Mouse (Mus musculus): ENCODE measurements around the gene Fam162a. TPM values are rescaled to one million over a fixed set of nuclear protein-coding genes. Genes with fewer than 3 reads are reported as not detected.
A peak's percentile ranks its signal among the peaks of the same experiment; 100 is the strongest.
"Not testable (repeated sequence)": the region's sequence is repeated elsewhere in the genome, so short reads cannot be mapped to it uniquely, and the experiment has no call there.

Fam162a gene
- 10 to 100 TPM; 66.1 to 66.4 TPM for total RNA-seq (2021)
- long read RNA-seq, experiment 1, transcript Fam162a-201 (5 exons, 718 nt) = major isoform, 43 of 45 reads
- long read RNA-seq, experiment 1, partial matches to known transcripts = 2 of 45 reads
- long read RNA-seq, experiment 1, other reads (novel, unspliced or antisense) = 0 of 45 reads
- long read RNA-seq, experiment 2, transcript Fam162a-201 (5 exons, 718 nt) = major isoform, 18 of 19 reads
- long read RNA-seq, experiment 2, partial matches to known transcripts = 0 of 19 reads
- long read RNA-seq, experiment 2, other reads (novel, unspliced or antisense) = 1 of 19 reads

- intact Hi-C loops (cut with DNase I) = loop anchor here (2.0 to 10.0 kb wide), 2 partner anchors 31 to 943 kb away; partner anchors contain the start of genes Polq and Wdr5b
- DNase-seq (ENCODE audit: low spot score in 2 of 2) = peak; percentile 93
Observed at GRCm38 (mm10) chr16:36071450-36072379, at the start of gene Fam162a, which contains the start of gene Ccdc58. Gene Fam162a, minus strand, starts transcription at chr16:36071594. Gene Ccdc58, plus strand, starts transcription at chr16:36071685.

- DNase-seq (ENCODE audit: low spot score in 2 of 2); intact Hi-C loops (cut with DNase I): not testable (repeated sequence)
Observed at GRCm38 (mm10) chr16:36115751-36116150, 44.4 kb upstream of the Fam162a start.

- DNase-seq (ENCODE audit: low spot score in 2 of 2); intact Hi-C loops (cut with DNase I): not testable (repeated sequence)
Observed at GRCm38 (mm10) chr16:36111486-36111885, 40.1 kb upstream of the Fam162a start.

- no peak for DNase-seq (ENCODE audit: low spot score in 2 of 2)
- intact Hi-C loops (cut with DNase I) = no loop called here
Observed at GRCm38 (mm10) chr16:36102211-36102610, 30.8 kb upstream of the Fam162a start.

- DNase-seq (ENCODE audit: low spot score in 2 of 2) = no peak
- intact Hi-C loops (cut with DNase I) = no loop called here
Observed at GRCm38 (mm10) chr16:36101526-36101925, 30.1 kb upstream of the Fam162a start.

GRCm38 (mm10) chr16:36097813-36098499 lies 26.6 kb upstream of the Fam162a start:
- DNase-seq (ENCODE audit: low spot score in 2 of 2); intact Hi-C loops (cut with DNase I): not testable (repeated sequence)

- intact Hi-C loops (cut with DNase I) = no loop called here
Observed at GRCm38 (mm10) chr16:36094079-36094478, 22.7 kb upstream of the Fam162a start.

DNA sequence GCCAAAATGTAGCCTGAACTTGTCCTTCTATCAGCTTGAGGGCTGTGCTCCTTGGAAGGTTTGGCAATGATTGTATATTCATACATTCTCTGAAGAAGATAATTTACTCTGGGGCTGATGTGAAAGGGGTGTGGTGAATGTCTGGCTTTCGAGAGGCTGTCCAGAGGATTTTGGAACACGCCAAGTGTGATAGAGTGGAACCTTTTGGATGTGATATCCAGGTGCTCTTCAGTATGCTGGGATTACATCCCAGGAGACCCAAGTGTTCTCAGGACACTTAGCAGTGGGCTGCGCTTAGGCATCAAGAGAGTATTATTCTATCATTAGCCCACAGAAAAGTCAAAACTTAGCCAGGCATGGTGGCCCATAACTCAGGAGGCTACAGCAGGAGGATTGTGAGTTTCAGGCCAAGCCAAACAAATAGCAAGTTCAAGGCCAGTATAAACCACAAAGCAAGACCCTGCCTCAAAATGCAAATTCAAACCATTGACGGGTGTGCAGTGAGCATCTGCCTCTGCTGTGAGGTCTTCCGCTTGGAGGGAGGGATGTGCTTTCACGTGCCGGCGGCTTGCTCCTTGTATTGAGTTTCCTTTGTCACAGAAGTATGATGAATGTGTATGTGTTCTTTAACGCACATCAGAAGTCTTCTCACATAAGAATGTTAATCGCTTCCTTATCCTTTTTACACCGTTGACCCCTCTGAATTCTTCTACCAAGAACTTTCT lies 19.6 kb upstream of the Fam162a start:
- no peak for DNase-seq (ENCODE audit: low spot score in 2 of 2)
- intact Hi-C loops (cut with DNase I) = no loop called here

More at GRCm38 (mm10) chr16:36094079-36094478, 22.7 kb upstream of the Fam162a start:
- DNase-seq (ENCODE audit: low spot score in 2 of 2) = no peak

GRCm38 (mm10) chr16:36089850-36090616 lies 18.6 kb upstream of the Fam162a start:
- DNase-seq (ENCODE audit: low spot score in 2 of 2) = no peak
- intact Hi-C loops (cut with DNase I) = no loop called here

- DNase-seq (ENCODE audit: low spot score in 2 of 2) = no peak
- intact Hi-C loops (cut with DNase I) = no loop called here
Observed at GRCm38 (mm10) chr16:36089065-36089464, 17.7 kb upstream of the Fam162a start.

GRCm38 (mm10) chr16:36087846-36088245 lies 16.5 kb upstream of the Fam162a start:
- no peak for DNase-seq (ENCODE audit: low spot score in 2 of 2)
- intact Hi-C loops (cut with DNase I) = no loop called here

GRCm38 (mm10) chr16:36079916-36080315 lies 8.5 kb upstream of the Fam162a start:
- no peak for DNase-seq (ENCODE audit: low spot score in 2 of 2)
- intact Hi-C loops (cut with DNase I) = loop anchor here (10.0 kb wide), 1 partner anchor 935 kb away; the partner anchor contains the start of gene Polq

- intact Hi-C loops (cut with DNase I) = loop anchor here (10.0 kb wide), 1 partner anchor 940 kb away; the partner anchor contains the start of gene Polq
Observed at GRCm38 (mm10) chr16:36074772-36075171, 3.4 kb upstream of the Fam162a start.

DNA sequence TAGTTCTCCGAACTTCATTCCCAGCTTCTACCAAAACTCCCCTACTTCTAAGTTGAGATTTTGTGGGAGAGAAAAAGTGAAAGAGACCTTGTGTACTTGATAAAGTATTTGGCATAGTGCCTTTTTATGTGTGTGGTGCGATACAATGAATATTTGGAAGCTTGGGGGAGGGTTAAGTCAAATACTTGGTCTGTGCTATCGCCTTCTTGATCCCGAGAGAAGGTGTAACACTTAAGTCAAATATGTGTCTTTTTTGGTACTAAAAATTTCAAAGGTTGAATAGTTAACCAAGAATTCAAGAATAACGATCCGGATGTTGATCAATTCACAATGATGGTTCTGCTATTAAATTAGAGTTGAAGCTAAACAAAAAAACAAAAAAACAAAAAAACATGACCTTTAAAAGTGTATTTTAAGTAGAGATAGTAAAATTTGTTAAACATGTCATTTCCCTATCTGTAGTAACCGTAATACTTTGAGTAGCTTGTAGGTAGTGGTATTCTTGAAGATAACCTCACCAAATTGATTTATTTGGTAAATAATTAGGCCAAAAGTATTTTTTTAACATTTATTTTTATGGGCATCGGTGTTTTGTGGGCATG lies 1.1 kb upstream of the Fam162a start:
- DNase-seq (ENCODE audit: low spot score in 2 of 2) = no peak
- intact Hi-C loops (cut with DNase I) = loop anchor here (10.0 kb wide), 1 partner anchor 942 kb away; the partner anchor contains the start of gene Polq

More at GRCm38 (mm10) chr16:36074772-36075171, 3.4 kb upstream of the Fam162a start:
- DNase-seq (ENCODE audit: low spot score in 2 of 2) = no peak

DNA sequence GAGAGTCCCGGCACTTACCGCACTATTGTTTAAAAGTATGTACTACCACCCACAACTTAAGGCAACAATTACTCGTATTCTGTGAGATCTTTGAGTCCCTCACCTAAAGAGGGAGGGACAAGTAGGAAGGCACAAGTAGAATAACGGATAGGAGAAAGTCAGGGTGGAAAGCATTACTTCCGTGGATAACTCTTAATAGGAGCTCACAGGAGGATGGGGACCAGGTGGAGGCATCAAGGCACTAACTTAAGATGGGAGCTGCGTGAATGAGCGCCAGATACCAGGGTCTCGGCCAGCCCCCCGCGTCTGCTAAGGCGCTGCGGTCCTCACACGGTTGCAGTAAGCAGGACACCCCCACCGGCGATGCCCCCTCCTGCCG lies 334 bp downstream of the Fam162a start:
- DNase-seq (ENCODE audit: low spot score in 2 of 2) = no peak
- intact Hi-C loops (cut with DNase I) = loop anchor here (2.0 to 10.0 kb wide), 2 partner anchors 30 to 944 kb away; partner anchors contain the start of genes Polq and Wdr5b

DNA sequence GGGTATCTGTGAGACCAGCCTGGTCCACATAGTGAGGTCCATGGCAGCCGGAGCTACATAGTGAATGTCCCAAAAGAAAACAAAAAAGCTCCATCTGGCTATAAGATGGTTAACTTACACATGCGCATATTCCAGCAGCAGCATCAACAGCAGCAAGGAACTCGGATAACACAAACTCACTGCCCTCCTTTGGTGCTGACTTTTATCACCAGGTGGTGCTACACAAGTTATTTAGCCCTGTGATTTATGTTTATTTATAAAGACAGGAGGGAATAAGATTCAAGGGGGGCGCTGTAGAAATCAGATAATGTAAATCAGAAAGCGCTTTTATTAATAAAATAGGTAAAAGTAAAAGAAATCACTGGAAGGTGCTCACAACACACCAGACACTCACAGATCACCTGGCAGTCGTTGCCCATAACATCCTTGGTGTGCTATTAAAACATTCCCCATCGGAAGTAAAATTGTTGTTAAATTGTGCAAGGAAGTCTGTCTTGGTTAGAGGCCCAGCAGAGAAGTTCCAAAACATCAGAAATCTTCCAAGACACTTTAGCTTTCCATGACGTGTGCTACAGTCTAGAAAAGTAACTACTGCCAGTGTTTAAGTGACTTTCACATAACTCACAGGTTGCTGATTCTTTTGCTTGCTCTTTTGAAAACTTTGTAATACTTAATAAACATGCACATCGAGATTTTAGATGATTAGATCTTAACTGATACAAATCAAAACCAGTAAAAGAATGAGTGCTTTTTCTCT lies 1.4 kb downstream of the Fam162a start:
- no peak for DNase-seq (ENCODE audit: low spot score in 2 of 2)
- intact Hi-C loops (cut with DNase I) = loop anchor here (2.0 to 10.0 kb wide), 2 partner anchors 29 to 945 kb away; partner anchors contain the start of genes Polq and Wdr5b

GRCm38 (mm10) chr16:36068356-36068755 lies 3.0 kb downstream of the Fam162a start:
- no peak for DNase-seq (ENCODE audit: low spot score in 2 of 2)
- intact Hi-C loops (cut with DNase I) = no loop called here
